39 mouse cellular contexts compared by ENCODE assay signal in genomic region chr15:78093597-78093996, GRCm38 (mm10). TPM values are rescaled to one million over a fixed set of nuclear protein-coding genes. Genes with fewer than 3 reads are reported as not detected.
"Had no signal": no experiment of that assay in that cellular context is flagged by ENCODE, and none has a peak within 500 bp of the region (broad histone marks: within the 10 kb centered on the region; RNA-seq: fewer than 3 reads in every experiment).

No protein-coding gene starts in this region.

- H3K27ac ChIP-seq: limb, embryonic 10.5 days; limb, embryonic 12.5 days; limb, embryonic 13.5 days; limb, embryonic 15.5 days; liver, embryonic 12.5 days; liver, embryonic 13.5 days; liver, embryonic 14.5 days; liver, embryonic 15.5 days; lung, embryonic 15.5 days; macrophage; midbrain, embryonic 10.5 days; midbrain, embryonic 12.5 days; midbrain, embryonic 13.5 days; midbrain, embryonic 15.5 days; neural tube, embryonic 12.5 days had no signal

- H3K4me2 ChIP-seq: limb, embryonic 12.5 days; limb, embryonic 13.5 days; limb, embryonic 15.5 days; liver, embryonic 11.5 days; liver, embryonic 12.5 days; liver, embryonic 13.5 days; liver, embryonic 15.5 days; lung, embryonic 14.5 days; lung, embryonic 15.5 days; midbrain, embryonic 11.5 days; midbrain, embryonic 12.5 days; midbrain, embryonic 13.5 days; midbrain, embryonic 15.5 days; neural tube, embryonic 12.5 days had no signal

- H3K4me3 ChIP-seq: limb, embryonic 10.5 days; limb, embryonic 12.5 days; limb, embryonic 13.5 days; limb, embryonic 15.5 days; liver, embryonic 12.5 days; liver, embryonic 13.5 days; liver, embryonic 15.5 days; lung, embryonic 15.5 days; megakaryocyte, embryonic 14.5 days; midbrain, embryonic 10.5 days; midbrain, embryonic 12.5 days; midbrain, embryonic 13.5 days; midbrain, embryonic 15.5 days; myocyte; neural tube, embryonic 12.5 days had no signal

- H3K36me3 ChIP-seq: limb, embryonic 10.5 days; limb, embryonic 12.5 days; limb, embryonic 13.5 days; limb, embryonic 15.5 days; liver, embryonic 12.5 days; liver, embryonic 13.5 days; liver, embryonic 15.5 days; lung, embryonic 15.5 days; midbrain, embryonic 10.5 days; midbrain, embryonic 12.5 days; midbrain, embryonic 13.5 days; midbrain, embryonic 15.5 days; neural tube, embryonic 12.5 days had no signal

- H3K9ac ChIP-seq: limb, embryonic 12.5 days; limb, embryonic 13.5 days; limb, embryonic 15.5 days; liver, embryonic 12.5 days; liver, embryonic 13.5 days; liver, embryonic 14.5 days; liver, embryonic 15.5 days; liver, postnatal 0 days; lung, embryonic 14.5 days; lung, embryonic 15.5 days; midbrain, embryonic 12.5 days; midbrain, embryonic 13.5 days; midbrain, embryonic 15.5 days; neural tube, embryonic 12.5 days had no signal

- H3K9me3 ChIP-seq: limb, embryonic 10.5 days; limb, embryonic 12.5 days; limb, embryonic 13.5 days; limb, embryonic 15.5 days; liver, embryonic 12.5 days; liver, embryonic 13.5 days; liver, embryonic 15.5 days; lung, embryonic 15.5 days; megakaryocyte, embryonic 14.5 days; midbrain, embryonic 10.5 days; midbrain, embryonic 12.5 days; midbrain, embryonic 13.5 days; midbrain, embryonic 15.5 days; neural tube, embryonic 12.5 days had no signal

- H3K4me1 ChIP-seq: limb, embryonic 10.5 days; limb, embryonic 12.5 days; limb, embryonic 13.5 days; limb, embryonic 15.5 days; liver, embryonic 12.5 days; liver, embryonic 13.5 days; liver, embryonic 15.5 days; lung, embryonic 15.5 days; megakaryocyte, embryonic 14.5 days had no signal

- H3K27me3 ChIP-seq: limb, embryonic 12.5 days; limb, embryonic 13.5 days; limb, embryonic 15.5 days; liver, embryonic 12.5 days; liver, embryonic 13.5 days; liver, embryonic 15.5 days; lung, embryonic 15.5 days; midbrain, embryonic 12.5 days; midbrain, embryonic 13.5 days; midbrain, embryonic 15.5 days; neural tube, embryonic 12.5 days had no signal

- DNase-seq: left cerebral cortex, postnatal 4 days; liver; liver, embryonic 13.5 days; liver, postnatal 0 days; lung, adult 18-20 months; lung, adult 2 months; lung, embryonic 14.5 days; lung, postnatal 10 days; lung, postnatal 14 days; lung, postnatal 36 days; lung, postnatal 4 days; midbrain, embryonic 14.5 days had no signal

RNA-seq across cellular contexts. Expression of gene Cacng2, which starts 26.2 kb away (rescaled TPM):
- total RNA-seq: liver, adult 2 months; megakaryocyte progenitor cell, adult 5-6 weeks; megakaryocyte, adult 5-6 weeks; megakaryocyte-erythroid progenitor cell, adult 5-6 weeks; monocyte, adult 5-6 weeks had no signal
- polyA plus RNA-seq: limb, embryonic 10.5 days; limb, embryonic 11.5 days; limb, embryonic 12.5 days; limb, embryonic 13.5 days; liver, adult 2 months; liver, embryonic 11.5 days; liver, embryonic 12.5 days; liver, embryonic 13.5 days; liver, embryonic 14.5 days; liver, embryonic 15.5 days; liver, embryonic 16.5 days; liver, postnatal 0 days; lung, adult 2 months; lung, embryonic 14.5 days; lung, embryonic 15.5 days; lung, embryonic 16.5 days; lung, postnatal 0 days; macrophage had no signal
